Mouse (Mus musculus): ENCODE measurements around the gene Msx2. TPM values are rescaled to one million over a fixed set of nuclear protein-coding genes. Genes with fewer than 3 reads are reported as not detected.

The Msx2 gene
- polyA plus RNA-seq, 1 experiment from 2014 or later: 66.3 TPM

Other genes starting within 250 kb of the Msx2 start
- gene Ror2, start 186.9 kb downstream of the Msx2 start, polyA plus RNA-seq (2014; fragmentation: Nextera tagmentation; extraction: Ambion mirVana): 5.4 TPM in 2 replicates
- 37.8 and 38.6 TPM in 2 replicates for gene Sptlc1, start 95.7 kb downstream of the Msx2 start, polyA plus RNA-seq (2014; fragmentation: Nextera tagmentation; extraction: Ambion mirVana)